Mouse (Mus musculus) C2C12 (cell line): ENCODE measurements around the gene Bhlha9. TPM values are rescaled to one million over a fixed set of nuclear protein-coding genes. Genes with fewer than 3 reads are reported as not detected.
"Not testable (repeated sequence)": the region's sequence is repeated elsewhere in the genome, so short reads cannot be mapped to it uniquely, and the experiment has no call there.

ENCODE experiments used
- H3K27me3 ChIP-seq: one replicate; pipeline ENCODE4 v1.6.1; 2011; ENCODE audit not compliant: control insufficient read depth, insufficient read depth, insufficient read length
- H3K36me3 ChIP-seq: one replicate; pipeline ENCODE4 v1.6.1; 2011; ENCODE audit not compliant: control insufficient read depth, insufficient read depth
- H3K4me3 ChIP-seq: one replicate; pipeline ENCODE4 v1.5.1; 2011; ENCODE audit warnings: mild to moderate bottlenecking, control low read depth; ENCODE audit not compliant: poor library complexity, insufficient read depth, severe bottlenecking
- H3K79me2 ChIP-seq: one replicate; pipeline ENCODE4 v1.6.1; 2011; ENCODE audit not compliant: control insufficient read depth, insufficient read depth
- H3K79me3 ChIP-seq: one replicate; pipeline ENCODE4 v1.6.1; 2011; ENCODE audit warnings: low read depth, control low read depth
- H3ac ChIP-seq: one replicate; pipeline ENCODE3; 2011; ENCODE audit warnings: low read depth; ENCODE audit not compliant: control insufficient read depth, insufficient read length
- CEBPB ChIP-seq: IDR thresholded peaks from one replicate; pipeline ENCODE4 v1.6.1; 2011; ENCODE audit warnings: low read depth, mild to moderate bottlenecking, control low read depth, moderate library complexity
- CTCF ChIP-seq: IDR thresholded peaks from one replicate; pipeline ENCODE4 v1.5.1; 2011; ENCODE audit not compliant: control insufficient read depth, insufficient read depth, insufficient read length
- FOSL1 ChIP-seq: IDR thresholded peaks from one replicate; pipeline ENCODE4 v1.8.0; 2011; ENCODE audit warnings: mild to moderate bottlenecking, low read length; ENCODE audit not compliant: poor library complexity, insufficient read depth, severe bottlenecking
- MAX ChIP-seq: IDR thresholded peaks from one replicate; pipeline ENCODE4 v1.6.1; 2011; ENCODE audit warnings: mild to moderate bottlenecking, control low read depth
- MYOD1 ChIP-seq: IDR thresholded peaks from one replicate; pipeline ENCODE4 v1.6.1; 2011; ENCODE audit warnings: low read depth; ENCODE audit not compliant: control insufficient read depth, insufficient read length
- MYOG ChIP-seq: IDR thresholded peaks from one replicate; pipeline ENCODE4 v1.6.1; 2011; ENCODE audit not compliant: control insufficient read depth, insufficient read length; ENCODE audit errors: extremely low read depth
- USF1 ChIP-seq: IDR thresholded peaks from one replicate; pipeline ENCODE4 v1.6.1; 2011; ENCODE audit warnings: low read depth, mild to moderate bottlenecking, control low read depth, moderate library complexity
- polyA plus RNA-seq: library from polyadenylated mRNA; unstranded; fragments of >200 nt; fragmentation: generic; extraction: Trizol; gene quantifications from one replicate; pipeline ENCODE4 v1.2.1, GENCODE M21; 2012; ENCODE audit warnings: missing spikeins

Bhlha9 gene
- polyA plus RNA-seq, 1 experiment, result 0.05 TPM

DNA sequence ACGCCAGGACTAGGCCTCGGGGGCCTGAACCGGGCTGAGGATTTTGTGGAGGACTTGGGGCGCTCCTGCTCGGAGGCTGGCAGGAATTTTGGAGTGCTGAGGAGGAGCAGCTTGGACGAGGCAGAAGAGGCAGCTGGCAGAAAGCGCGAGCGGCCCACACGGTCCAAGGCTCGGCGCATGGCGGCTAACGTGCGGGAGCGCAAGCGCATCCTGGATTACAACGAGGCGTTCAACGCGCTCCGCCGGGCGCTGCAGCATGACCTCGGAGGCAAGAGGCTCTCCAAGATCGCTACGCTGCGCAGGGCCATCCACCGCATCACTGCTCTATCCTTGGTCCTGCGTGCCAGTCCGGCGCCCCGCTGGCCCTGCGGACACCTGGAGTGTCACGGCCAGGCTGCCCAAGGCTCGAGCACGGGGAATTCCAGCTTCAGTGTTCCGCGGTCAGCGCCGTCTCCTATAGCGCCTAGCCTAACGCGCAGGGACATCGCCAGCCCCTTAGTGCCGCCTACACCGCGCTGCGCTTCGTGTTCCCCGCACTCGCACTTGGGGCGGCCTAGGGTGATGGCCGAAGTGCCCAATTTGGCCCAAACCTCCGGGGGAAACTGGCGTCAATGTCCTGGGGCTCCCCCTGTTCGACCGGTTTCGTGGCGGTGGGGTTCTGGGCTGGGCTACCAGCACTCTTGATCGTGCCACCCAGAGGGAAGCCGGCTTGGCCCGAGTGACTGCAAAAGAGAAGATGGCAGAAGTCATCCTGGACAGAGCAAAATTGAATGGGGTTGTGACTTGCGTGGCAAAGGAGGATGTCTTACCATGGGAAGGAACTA lies 503 bp downstream of the Bhlha9 start:
- no peak overlapping the region for H3K4me3 ChIP-seq
- no peaks in the 10 kb centered on the region for H3K79me3 ChIP-seq
- no peak overlapping the region for H3ac ChIP-seq
- no peak for TF ChIP-seq MYOG
- TF ChIP-seq USF1, result no peak
- no peak for TF ChIP-seq MAX
- no peak for TF ChIP-seq FOSL1
- TF ChIP-seq CTCF, result no peak
- TF ChIP-seq CEBPB, result no peak
- no peak for TF ChIP-seq MYOD1
- no peaks in the 10 kb centered on the region for H3K36me3 ChIP-seq
- H3K27me3 ChIP-seq, result peaks cover 25% of the 10 kb centered on the region
- no peaks in the 10 kb centered on the region for H3K79me2 ChIP-seq

DNA sequence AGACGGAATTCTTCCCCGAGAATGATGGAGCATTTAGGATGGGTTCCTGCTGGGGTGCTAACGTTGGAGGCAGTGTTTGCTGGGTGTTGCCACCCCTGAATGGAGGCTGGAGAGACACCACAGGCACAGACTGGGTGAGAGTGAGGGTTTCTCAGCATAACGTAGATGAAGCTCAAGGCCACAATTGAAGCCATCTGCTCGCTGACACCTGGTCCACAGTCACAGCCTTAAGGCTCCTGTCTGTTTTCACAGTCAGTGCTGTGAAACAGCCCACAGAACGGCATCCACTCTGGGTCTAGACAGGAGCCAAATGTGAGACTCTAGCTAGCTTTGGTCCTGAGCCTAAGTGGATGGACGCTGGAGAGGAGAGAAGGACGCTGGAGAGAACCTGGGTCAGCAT lies 1.9 kb downstream of the Bhlha9 start:
- Histone ChIP-seq H3K79me2 (no peaks in the 10 kb centered on the region), H3ac (no peak overlapping the region), H3K27me3 (peaks cover 25% of the 10 kb centered on the region), H3K36me3 (no peaks in the 10 kb centered on the region), H3K79me3 (no peaks in the 10 kb centered on the region), H3K4me3 (no peak overlapping the region)
- no peak for TF ChIP-seq MAX
- no peak for TF ChIP-seq MYOD1
- TF ChIP-seq USF1, result no peak
- no peak for TF ChIP-seq FOSL1
- no peak for TF ChIP-seq CEBPB
- TF ChIP-seq CTCF, result no peak
- TF ChIP-seq MYOG, result no peak

DNA sequence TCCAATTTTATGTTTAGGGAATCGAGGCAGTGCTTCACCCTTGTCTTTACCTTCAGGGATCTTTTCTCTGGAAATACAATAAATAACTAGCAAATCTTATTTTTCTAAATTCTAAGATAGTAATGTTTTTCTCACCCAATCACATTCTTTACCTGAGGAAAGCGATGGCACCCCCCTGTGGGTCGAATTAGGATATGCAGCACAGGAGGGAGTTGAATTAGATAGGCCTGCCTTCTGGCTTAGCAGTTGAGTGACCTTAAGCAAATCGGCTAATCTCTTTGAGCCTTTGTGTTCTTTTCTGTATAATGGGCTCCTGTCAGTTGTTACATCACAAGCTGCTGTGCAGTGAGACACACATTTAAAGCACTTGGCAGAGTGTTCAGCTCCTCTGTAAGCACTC lies 2.4 kb downstream of the Bhlha9 start:
- TF ChIP-seq USF1 (no peak), MYOG (no peak), CEBPB (no peak), CTCF (no peak)
- H3K36me3 ChIP-seq, result no peaks in the 10 kb centered on the region
- no peaks in the 10 kb centered on the region for H3K79me2 ChIP-seq
- peaks cover 25% of the 10 kb centered on the region for H3K27me3 ChIP-seq
- no peak overlapping the region for H3ac ChIP-seq
- no peak overlapping the region for H3K4me3 ChIP-seq
- H3K79me3 ChIP-seq, result no peaks in the 10 kb centered on the region

DNA sequence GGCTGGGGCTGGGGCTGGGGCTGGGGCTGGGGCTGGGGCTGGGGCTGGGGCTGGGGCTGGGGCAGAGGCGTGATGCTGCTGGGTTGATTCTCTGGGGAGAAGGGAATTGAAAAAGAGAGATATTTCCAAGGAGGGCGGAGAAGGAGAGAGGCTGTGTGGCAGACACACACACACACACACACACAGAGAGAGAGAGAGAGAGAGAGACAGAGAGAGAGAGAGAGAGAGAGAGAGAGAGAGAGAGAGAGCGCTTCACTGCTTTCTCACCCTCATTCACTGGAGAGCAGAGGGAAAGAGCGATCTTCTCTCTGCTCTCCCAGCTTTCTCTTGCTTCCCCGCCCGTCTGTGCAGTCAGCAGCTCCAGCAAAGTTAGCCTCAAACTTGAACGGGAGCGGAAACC lies 7.2 kb downstream of the Bhlha9 start, which contains the start of gene Trarg1:
TSS of gene Trarg1 (plus strand) at position 301 of the 400 bp plus-strand sequence.
- not testable (repeated sequence) for H3K4me3 ChIP-seq, H3K79me2 ChIP-seq, H3K27me3 ChIP-seq, H3K36me3 ChIP-seq, H3ac ChIP-seq, H3K79me3 ChIP-seq

DNA sequence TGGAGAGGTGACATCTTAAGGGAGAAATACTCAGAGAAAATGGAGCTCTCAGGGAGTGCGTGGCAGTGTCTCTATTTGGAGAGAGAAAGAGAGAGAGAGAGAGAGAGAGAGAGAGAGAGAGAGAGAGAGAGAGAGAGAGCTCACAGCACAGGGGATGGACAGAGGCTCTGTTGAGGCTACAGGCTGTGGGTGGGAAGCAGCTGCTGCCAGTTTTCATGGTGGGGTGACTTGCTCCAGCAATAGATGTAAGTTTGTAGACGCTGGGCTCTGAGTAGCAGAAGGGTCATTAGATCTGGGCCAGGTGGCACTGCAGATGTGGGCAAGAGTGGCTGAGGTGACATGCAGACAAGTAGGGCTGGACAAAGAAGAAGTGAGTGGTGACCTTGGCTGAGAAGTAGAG lies 13.3 kb downstream of the Bhlha9 start:
- TF ChIP-seq CTCF, result no peak
- TF ChIP-seq MYOG, result no peak
- TF ChIP-seq USF1, result no peak
- no peak for TF ChIP-seq MYOD1
- TF ChIP-seq FOSL1, result no peak
- no peak for TF ChIP-seq MAX
- no peak for TF ChIP-seq CEBPB
- Histone ChIP-seq H3K36me3 (no peaks in the 10 kb centered on the region), H3K79me3 (no peaks in the 10 kb centered on the region), H3K4me3 (no peak overlapping the region), H3K79me2 (no peaks in the 10 kb centered on the region), H3ac (no peak overlapping the region), H3K27me3 (no peaks in the 10 kb centered on the region)

DNA sequence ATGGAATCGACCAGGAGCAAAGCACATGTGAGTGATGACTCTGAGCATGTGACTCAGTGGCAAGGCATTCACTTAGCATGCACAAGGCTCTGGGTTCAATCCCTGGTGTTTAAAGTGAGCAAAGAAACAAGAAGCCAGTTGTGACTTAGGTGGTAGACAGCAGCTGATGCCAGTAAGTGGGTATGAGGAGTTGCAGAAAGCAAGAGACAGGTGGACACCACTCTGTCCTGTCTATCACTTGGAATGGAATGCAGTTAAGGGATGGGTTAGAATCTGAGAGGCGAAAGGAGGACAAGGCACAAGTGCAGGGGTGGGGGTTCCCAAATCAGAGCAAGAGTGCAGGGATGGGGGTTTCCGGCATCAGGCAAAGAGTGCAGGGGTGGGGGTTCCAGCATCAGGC lies 19.8 kb downstream of the Bhlha9 start:
- Histone ChIP-seq H3K4me3 (no peak overlapping the region), H3K79me2 (no peaks in the 10 kb centered on the region), H3K36me3 (no peaks in the 10 kb centered on the region), H3K79me3 (no peaks in the 10 kb centered on the region), H3K27me3 (no peaks in the 10 kb centered on the region), H3ac (no peak overlapping the region)
- no peak for TF ChIP-seq CTCF
- TF ChIP-seq MYOD1, result peak; percentile 66
- no peak for TF ChIP-seq USF1
- no peak for TF ChIP-seq FOSL1
